Mouse (Mus musculus): ENCODE results near the gene Ccdc117. TPM values are rescaled to one million over a fixed set of nuclear protein-coding genes. Genes with fewer than 3 reads are reported as not detected.
"Not testable (repeated sequence)": the region's sequence is repeated elsewhere in the genome, so short reads cannot be mapped to it uniquely, and the experiment has no call there.

Gene Ccdc117
- total and polyA plus RNA-seq, 3 experiments = 24.3 to 38.9 (median 27.0) TPM

DNA sequence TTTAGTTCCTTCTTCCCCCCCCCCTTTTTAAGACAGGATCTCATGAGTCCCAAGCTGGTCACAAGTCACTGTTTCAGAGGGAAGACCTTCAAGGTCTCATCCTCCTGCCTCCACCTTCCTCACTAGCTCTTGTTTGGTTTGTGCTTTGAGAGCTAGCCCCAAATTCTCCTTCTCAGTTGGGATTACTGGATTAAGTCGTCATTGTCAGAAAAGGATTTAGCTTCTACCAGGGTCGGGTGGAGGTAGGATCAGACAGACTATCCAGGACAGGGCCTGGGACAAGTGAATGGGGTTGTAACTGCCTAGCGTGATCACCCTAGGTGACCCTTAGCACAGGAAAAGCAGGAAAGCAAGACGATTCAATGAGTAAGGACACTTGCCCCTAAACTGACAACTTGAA is 1.7 kb downstream of the Ccdc117 start:
- in situ Hi-C loops (cut with MboI; ENCODE audit: low pct_ligation_motif_present, low pct_unique_long_range_greater_than_20kb, low sequenced_read_pairs) = no loop called here
- Histone ChIP-seq H3K4me2 (ENCODE audit: insufficient read depth, low read depth, poor library complexity, severe bottlenecking) (peak overlapping the region; percentile 99), H3K4me3 (replicated peaks in 1 of 3; ENCODE audit: low read depth in 2 of 3, low read length in 2 of 3, poor library complexity in 1 of 3) (peak overlapping the region; percentile 75 to 90 (median 87)), H3K79me2 (replicated peaks; ENCODE audit: control insufficient read depth, extremely low read depth, insufficient read depth, poor library complexity, severe bottlenecking) (peaks cover 43% of the 10 kb centered on the region), H3K27me3 (replicated peaks) (no peaks in the 10 kb centered on the region), H3K9me3 (replicated peaks; ENCODE audit: low read length) (no peaks in the 10 kb centered on the region), H3K36me3 (replicated peaks in 1 of 2; ENCODE audit: control insufficient read depth in 1 of 2, insufficient read depth in 1 of 2, low read length in 1 of 2) (peaks cover 11 to 38% of the 10 kb centered on the region in 2 experiments), H3K9ac (ENCODE audit: insufficient read depth, low read depth) (peak overlapping the region; percentile 81), H3K27ac (ENCODE audit: insufficient read depth, low read depth) (no peak overlapping the region), H3K4me1 (ENCODE audit: control insufficient read depth in 1 of 2, insufficient read depth in 2 of 2) (peaks cover 6 to 31% of the 10 kb centered on the region in 2 experiments; a peak in 3 of 4 replicates)
- no peak for DNase-seq (ENCODE audit: extremely low read depth)
- no peak for TF ChIP-seq MXI1 (IDR thresholded peaks at IDR 0.05; ENCODE audit: low read depth, low read length)
- TF ChIP-seq POLR2AphosphoS2 (IDR thresholded peaks at IDR 0.05; ENCODE audit: low read depth, low read length) = no peak
- TF ChIP-seq GABPA (IDR thresholded peaks at IDR 0.05; ENCODE audit: insufficient replicate concordance, low read depth, low read length) = no peak
- no peak for TF ChIP-seq MAX (IDR thresholded peaks at IDR 0.05; ENCODE audit: low read length)
- TF ChIP-seq PAX5 (IDR thresholded peaks at IDR 0.05; ENCODE audit: low read length) = no peak
- no peak for TF ChIP-seq RCOR1 (conservative IDR thresholded peaks at IDR 0.05; ENCODE audit: low read depth, low read length)
- TF ChIP-seq CHD1 (IDR thresholded peaks at IDR 0.05; ENCODE audit: low read depth, low read length) = no peak
- no peak for TF ChIP-seq RAD21 (IDR thresholded peaks at IDR 0.05; ENCODE audit: low read depth, low read length)
- TF ChIP-seq MEF2A (IDR thresholded peaks at IDR 0.05; ENCODE audit: borderline replicate concordance, low read depth, low read length) = no peak
- no peak for TF ChIP-seq MAZ (IDR thresholded peaks at IDR 0.05; ENCODE audit: low read depth, low read length)
- no peak for TF ChIP-seq JUND (conservative IDR thresholded peaks at IDR 0.05; ENCODE audit: low read depth, low read length)
- TF ChIP-seq UBTF (IDR thresholded peaks at IDR 0.05; ENCODE audit: low read depth, low read length) = no peak
- dilution Hi-C loops (cut with MboI; ENCODE audit: extremely low pct_ligation_motif_present, extremely low pct_unique_long_range_greater_than_20kb, low sequenced_read_pairs) = no loop called here

DNA sequence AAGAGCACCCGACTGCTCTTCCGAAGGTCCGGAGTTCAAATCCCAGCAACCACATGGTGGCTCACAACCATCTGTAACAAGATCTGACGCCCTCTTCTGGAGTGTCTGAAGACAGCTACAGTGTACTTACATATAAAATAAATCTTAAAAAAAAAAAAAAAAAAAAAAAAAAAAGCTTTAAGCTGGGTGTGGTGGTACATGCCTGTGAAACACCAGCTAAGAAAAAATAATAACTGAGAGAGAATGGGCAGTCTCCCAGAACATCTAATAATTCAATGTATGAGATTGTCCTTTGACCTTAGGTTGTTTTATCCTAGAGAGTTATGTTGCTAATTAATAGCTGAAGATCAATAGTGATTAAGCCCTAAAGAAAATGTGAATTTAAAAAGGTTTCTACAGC is 4.5 kb downstream of the Ccdc117 start:
- Histone ChIP-seq H3K36me3 (replicated peaks in 1 of 2; ENCODE audit: control insufficient read depth in 1 of 2, insufficient read depth in 1 of 2, low read length in 1 of 2) (peaks cover 36 to 66% of the 10 kb centered on the region in 2 experiments), H3K79me2 (replicated peaks; ENCODE audit: control insufficient read depth, extremely low read depth, insufficient read depth, poor library complexity, severe bottlenecking) (peaks cover 43% of the 10 kb centered on the region), H3K4me1 (ENCODE audit: control insufficient read depth in 1 of 2, insufficient read depth in 2 of 2) (peaks cover 6 to 29% of the 10 kb centered on the region in 2 experiments; a peak in 3 of 4 replicates)
- H3K9me3 ChIP-seq (replicated peaks; ENCODE audit: low read length); in situ Hi-C loops (cut with MboI; ENCODE audit: low pct_ligation_motif_present, low pct_unique_long_range_greater_than_20kb, low sequenced_read_pairs); H3K4me2 ChIP-seq (ENCODE audit: insufficient read depth, low read depth, poor library complexity, severe bottlenecking); H3K27me3 ChIP-seq (replicated peaks); H3K9ac ChIP-seq (ENCODE audit: insufficient read depth, low read depth); H3K27ac ChIP-seq (ENCODE audit: insufficient read depth, low read depth); H3K4me3 ChIP-seq (replicated peaks in 1 of 3; ENCODE audit: low read depth in 2 of 3, low read length in 2 of 3, poor library complexity in 1 of 3); DNase-seq (ENCODE audit: extremely low read depth); dilution Hi-C loops (cut with MboI; ENCODE audit: extremely low pct_ligation_motif_present, extremely low pct_unique_long_range_greater_than_20kb, low sequenced_read_pairs): not testable (repeated sequence)
- TF ChIP-seq ZNF384 (IDR thresholded peaks at IDR 0.05; ENCODE audit: low read depth, low read length) = peak; percentile 79

- no peak overlapping the region; the same call in 1 of the 2 replicates for H3K4me2 ChIP-seq (ENCODE audit: insufficient read depth, low read depth, poor library complexity, severe bottlenecking)
- TF ChIP-seq MYC (IDR thresholded peaks at IDR 0.05; ENCODE audit: low read depth, low read length) (no peak), IRF4 (IDR thresholded peaks at IDR 0.05; ENCODE audit: low read depth, low read length) (no peak), MXI1 (IDR thresholded peaks at IDR 0.05; ENCODE audit: low read depth, low read length) (no peak), NELFE (IDR thresholded peaks at IDR 0.05; ENCODE audit: low read depth, low read length) (no peak), KAT2A (IDR thresholded peaks at IDR 0.05; ENCODE audit: insufficient replicate concordance, low read length) (no peak), JUND (conservative IDR thresholded peaks at IDR 0.05; ENCODE audit: low read depth, low read length) (no peak)
- peaks cover 0 to 2% of the 10 kb centered on the region in 2 experiments; a peak in 1 of 4 replicates for H3K4me1 ChIP-seq (ENCODE audit: control insufficient read depth in 1 of 2, insufficient read depth in 2 of 2)
- no peak overlapping the region for H3K9ac ChIP-seq (ENCODE audit: insufficient read depth, low read depth)
- H3K27me3 ChIP-seq (replicated peaks) = no peaks in the 10 kb centered on the region
- peaks cover 61 to 89% of the 10 kb centered on the region in 2 experiments for H3K36me3 ChIP-seq (replicated peaks in 1 of 2; ENCODE audit: control insufficient read depth in 1 of 2, insufficient read depth in 1 of 2, low read length in 1 of 2)
- no peak overlapping the region for H3K4me3 ChIP-seq (replicated peaks in 1 of 3; ENCODE audit: low read depth in 2 of 3, low read length in 2 of 3, poor library complexity in 1 of 3)
- H3K9me3 ChIP-seq (replicated peaks; ENCODE audit: low read length) = no peaks in the 10 kb centered on the region
- peaks cover 8% of the 10 kb centered on the region for H3K79me2 ChIP-seq (replicated peaks; ENCODE audit: control insufficient read depth, extremely low read depth, insufficient read depth, poor library complexity, severe bottlenecking)
- no peak overlapping the region for H3K27ac ChIP-seq (ENCODE audit: insufficient read depth, low read depth)
- DNase-seq (ENCODE audit: extremely low read depth) = no peak
- in situ Hi-C loops (cut with MboI; ENCODE audit: low pct_ligation_motif_present, low pct_unique_long_range_greater_than_20kb, low sequenced_read_pairs) = no loop called here
- dilution Hi-C loops (cut with MboI; ENCODE audit: extremely low pct_ligation_motif_present, extremely low pct_unique_long_range_greater_than_20kb, low sequenced_read_pairs) = no loop called here
Observed at GRCm38 (mm10) chr11:5533108-5533507, 8.9 kb downstream of the Ccdc117 start.
